Mouse (Mus musculus): ENCODE results near the gene 2610301B20Rik. TPM values are rescaled to one million over a fixed set of nuclear protein-coding genes. Genes with fewer than 3 reads are reported as not detected.
A peak's percentile ranks its signal among the peaks of the same experiment; 100 is the strongest.
"Not testable (repeated sequence)": the region's sequence is repeated elsewhere in the genome, so short reads cannot be mapped to it uniquely, and the experiment has no call there.

The 2610301B20Rik gene
- polyA plus RNA-seq, 1 experiment from 2014 or later, result 25.5 TPM

DNA sequence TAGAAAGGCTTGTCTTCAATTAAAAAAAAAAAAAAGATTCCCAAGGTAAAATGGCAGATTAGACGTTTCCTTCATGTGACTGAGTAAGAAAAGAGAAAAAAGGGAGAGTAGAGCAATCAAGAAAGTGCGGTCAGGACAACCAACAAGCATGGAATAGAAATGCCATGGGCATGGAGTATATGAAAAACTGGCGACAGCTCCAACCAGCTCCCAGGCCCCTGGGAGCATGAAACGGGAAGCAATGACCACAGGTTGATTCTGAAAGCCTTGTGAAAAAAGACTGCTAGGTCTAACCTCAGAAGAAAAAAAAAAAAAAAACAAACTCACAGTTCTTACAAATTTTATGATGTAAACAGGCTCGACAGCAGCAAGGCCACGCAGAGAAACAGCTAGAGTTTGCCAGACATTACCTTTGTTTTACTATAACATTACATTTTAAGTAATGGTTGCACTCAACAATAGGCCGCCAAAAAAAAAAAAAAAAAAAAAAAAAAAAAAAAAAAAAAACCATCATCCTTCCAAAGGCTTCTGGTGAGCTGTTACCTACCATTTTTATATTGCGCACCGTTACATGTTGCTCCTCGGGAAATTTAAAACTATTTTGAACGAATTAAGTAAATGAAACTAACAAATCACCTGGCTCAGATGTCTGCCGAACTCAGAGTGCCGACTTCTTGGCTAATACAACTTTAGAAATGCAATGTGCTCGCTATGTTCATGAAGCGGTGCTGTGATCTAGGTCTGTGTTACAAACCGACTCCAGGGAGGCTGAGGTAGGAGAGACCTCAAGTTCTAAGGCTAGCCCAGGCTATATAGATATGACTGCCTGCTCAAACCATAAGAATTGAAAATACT is 1.4 kb upstream of the 2610301B20Rik start:
- peak overlapping the region; percentile 93 for H3K4me3 ChIP-seq (replicated peaks)
- no peak for ATAC-seq (ENCODE audit: insufficient read depth, low FRiP score, low read depth)
- 0 out of 2 replicates have a peak, but pooled peaks cover 6% of the 10 kb centered on the region for H3K4me1 ChIP-seq
- H3K9ac ChIP-seq, result peak overlapping the region; percentile 37; the same call in 1 of the 2 replicates
- peak overlapping the region; percentile 99; the same call in 1 of the 2 replicates for H3K27ac ChIP-seq
- no peaks in the 10 kb centered on the region for H3K9me3 ChIP-seq
- no peaks in the 10 kb centered on the region for H3K36me3 ChIP-seq
- H3K4me2 ChIP-seq, result peak overlapping the region; percentile 56
- H3K27me3 ChIP-seq (replicated peaks), result no peaks in the 10 kb centered on the region
- 27% methylated on average over 16 of the region's 16 CpGs for WGBS

DNA sequence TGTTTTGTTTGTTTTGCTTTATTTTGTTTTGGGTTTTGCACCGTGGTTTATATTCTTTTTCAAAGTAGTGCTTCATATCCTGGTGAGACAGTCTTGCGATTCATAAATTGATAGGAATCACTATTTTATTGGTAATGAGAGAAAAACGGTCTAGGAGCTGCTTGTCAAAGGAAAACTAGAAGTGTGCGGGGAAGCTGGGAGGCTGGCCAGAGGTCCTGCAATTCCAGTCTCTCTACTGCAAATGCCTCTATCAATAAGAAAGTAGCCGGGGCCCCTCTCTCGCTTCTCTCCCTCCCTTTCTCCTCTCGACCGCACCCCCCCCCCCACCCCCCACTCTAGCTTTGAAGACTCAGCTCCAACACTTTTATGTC is 764 bp upstream of the 2610301B20Rik start:
- no peaks in the 10 kb centered on the region for H3K36me3 ChIP-seq
- H3K9ac ChIP-seq, result peak overlapping the region; percentile 37; the same call in 1 of the 2 replicates
- H3K4me1 ChIP-seq, result 0 out of 2 replicates have a peak, but pooled peaks cover 6% of the 10 kb centered on the region
- peak overlapping the region; percentile 93 for H3K4me3 ChIP-seq (replicated peaks)
- peak overlapping the region; percentile 99 for H3K27ac ChIP-seq
- ATAC-seq (ENCODE audit: insufficient read depth, low FRiP score, low read depth), result peak; percentile 52
- H3K9me3 ChIP-seq, result no peaks in the 10 kb centered on the region
- H3K27me3 ChIP-seq (replicated peaks), result no peaks in the 10 kb centered on the region
- WGBS, result 3% methylated on average over 6 of the region's 8 CpGs
- peak overlapping the region; percentile 56 for H3K4me2 ChIP-seq

DNA sequence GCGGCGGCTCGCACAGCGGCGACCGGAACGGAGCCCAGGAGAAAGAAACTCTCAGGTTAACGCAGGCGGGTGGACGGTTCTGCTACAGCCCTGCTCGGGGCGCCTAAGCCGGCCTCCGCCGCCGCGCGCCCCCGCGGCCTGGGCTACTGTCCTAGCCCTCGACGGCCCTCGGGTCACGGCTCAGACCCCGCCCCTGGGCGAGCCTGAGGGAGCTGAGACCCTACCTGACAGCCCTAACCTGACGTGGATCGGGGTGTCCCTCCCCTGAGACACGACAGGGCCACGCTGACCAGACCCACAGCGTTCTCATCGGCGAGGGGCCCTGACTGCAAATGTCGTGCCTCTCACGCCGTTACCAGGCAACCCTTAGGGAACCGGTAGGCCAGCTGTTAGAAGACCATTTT is 422 bp downstream of the 2610301B20Rik start:
- peak overlapping the region; percentile 93; the same call in 1 of the 2 replicates for H3K9ac ChIP-seq
- no peaks in the 10 kb centered on the region for H3K27me3 ChIP-seq (replicated peaks)
- 0% methylated on average over 37 of the region's 37 CpGs for WGBS
- H3K27ac ChIP-seq, result peak overlapping the region; percentile 99
- H3K4me2 ChIP-seq, result peak overlapping the region; percentile 64
- peak; percentile 82 for ATAC-seq (ENCODE audit: insufficient read depth, low FRiP score, low read depth)
- H3K4me1 ChIP-seq, result 0 out of 2 replicates have a peak, but pooled peaks cover 6% of the 10 kb centered on the region
- H3K9me3 ChIP-seq, result no peaks in the 10 kb centered on the region
- H3K36me3 ChIP-seq, result no peaks in the 10 kb centered on the region
- H3K4me3 ChIP-seq (replicated peaks), result peak overlapping the region; percentile 93

DNA sequence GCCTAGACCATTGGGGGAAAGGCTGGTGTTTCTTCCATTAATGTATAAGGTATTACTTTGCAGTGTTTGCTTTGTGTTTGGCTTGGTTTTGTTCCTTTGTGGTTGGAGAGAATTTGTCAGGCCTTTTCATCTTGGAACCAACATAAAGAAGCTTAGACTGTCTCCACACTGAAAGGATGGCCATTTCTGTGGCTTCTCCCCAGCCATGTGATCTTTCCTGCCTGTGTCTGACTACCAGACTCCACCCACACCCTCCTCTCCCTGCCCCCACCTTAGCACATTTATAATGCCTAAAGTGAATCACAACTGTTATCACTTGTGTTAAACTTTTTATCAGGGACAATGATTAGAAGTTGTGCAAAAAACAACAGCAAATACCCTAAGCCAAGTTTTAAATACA is 1.1 kb downstream of the 2610301B20Rik start:
- Histone ChIP-seq H3K4me1 (0 out of 2 replicates have a peak, but pooled peaks cover 6% of the 10 kb centered on the region), H3K36me3 (no peaks in the 10 kb centered on the region), H3K27ac (peak overlapping the region; percentile 99; the same call in 1 of the 2 replicates), H3K9me3 (no peaks in the 10 kb centered on the region), H3K27me3 (replicated peaks) (no peaks in the 10 kb centered on the region), H3K4me3 (replicated peaks) (peak overlapping the region; percentile 93), H3K4me2 (peak overlapping the region; percentile 64), H3K9ac (peak overlapping the region; percentile 93; the same call in 1 of the 2 replicates)
- no peak for ATAC-seq (ENCODE audit: insufficient read depth, low FRiP score, low read depth)

DNA sequence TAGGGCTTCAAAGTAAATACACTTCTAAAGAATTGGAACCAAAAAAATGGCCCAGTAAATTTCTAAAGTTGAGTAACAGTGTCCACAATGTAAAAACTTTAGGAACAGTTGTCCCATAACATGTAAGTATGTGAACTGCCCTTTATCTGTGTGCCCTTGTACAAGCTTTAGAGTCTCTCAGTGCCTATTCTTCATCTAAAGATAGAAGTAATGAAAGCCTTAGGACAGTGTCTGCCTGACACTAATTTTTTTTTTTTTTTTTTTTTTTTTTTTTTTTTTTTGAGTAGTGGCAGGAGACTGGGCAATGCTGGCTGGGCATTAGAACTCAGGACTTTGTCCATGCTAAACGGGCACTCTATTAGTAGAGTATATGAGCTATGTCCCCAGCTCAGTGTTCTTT is 2.8 kb downstream of the 2610301B20Rik start:
- H3K27ac ChIP-seq, result no peak overlapping the region
- no peak overlapping the region for H3K4me2 ChIP-seq
- H3K36me3 ChIP-seq, result no peaks in the 10 kb centered on the region
- ATAC-seq (ENCODE audit: insufficient read depth, low FRiP score, low read depth), result no peak
- H3K4me1 ChIP-seq, result 0 out of 2 replicates have a peak, but pooled peaks cover 6% of the 10 kb centered on the region
- 94% methylated on average over 1 of the region's 1 CpGs for WGBS
- no peaks in the 10 kb centered on the region for H3K27me3 ChIP-seq (replicated peaks)
- no peaks in the 10 kb centered on the region for H3K9me3 ChIP-seq
- H3K9ac ChIP-seq, result no peak overlapping the region
- no peak overlapping the region for H3K4me3 ChIP-seq (replicated peaks)

DNA sequence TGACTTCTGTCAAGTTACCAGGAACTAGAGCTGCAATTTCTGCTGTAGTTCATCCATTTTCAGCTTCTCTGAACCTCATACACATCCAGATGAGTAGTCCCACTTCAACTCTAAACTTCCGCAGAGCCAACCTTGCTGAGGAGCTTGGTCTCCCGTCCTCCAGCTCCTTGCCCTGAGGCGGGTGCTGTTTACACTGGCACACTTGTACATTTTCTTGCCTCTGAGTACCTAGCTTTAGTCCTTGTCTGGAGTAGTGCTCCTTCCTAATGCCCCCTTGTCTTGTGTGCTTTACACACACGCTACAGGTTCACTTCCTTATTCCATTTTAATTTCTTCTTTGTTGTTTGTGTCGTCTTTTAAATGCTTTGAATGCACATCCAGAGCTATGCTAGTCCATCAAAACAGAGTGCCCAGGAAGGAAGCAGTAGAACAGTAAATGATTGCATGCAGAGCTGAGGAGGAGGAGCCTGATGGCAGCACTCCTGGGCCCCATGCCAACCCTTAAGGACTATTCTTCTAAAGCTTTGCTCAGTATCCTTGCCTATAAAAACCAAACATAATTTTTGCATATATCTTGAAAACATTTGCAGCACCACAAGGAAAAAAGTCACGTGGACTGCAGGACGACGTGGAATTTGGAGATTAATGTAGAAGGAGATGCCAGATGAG is 9.6 kb downstream of the 2610301B20Rik start:
- H3K27me3 ChIP-seq (replicated peaks), result no peaks in the 10 kb centered on the region
- no peak overlapping the region for H3K27ac ChIP-seq
- peaks cover 13% of the 10 kb centered on the region for H3K36me3 ChIP-seq
- no peaks in the 10 kb centered on the region for H3K9me3 ChIP-seq
- no peak overlapping the region for H3K9ac ChIP-seq
- 85% methylated on average over 8 of the region's 8 CpGs for WGBS
- no peak overlapping the region for H3K4me2 ChIP-seq
- no peak for ATAC-seq (ENCODE audit: insufficient read depth, low FRiP score, low read depth)
- no peaks in the 10 kb centered on the region for H3K4me1 ChIP-seq
- H3K4me3 ChIP-seq (replicated peaks), result no peak overlapping the region

DNA sequence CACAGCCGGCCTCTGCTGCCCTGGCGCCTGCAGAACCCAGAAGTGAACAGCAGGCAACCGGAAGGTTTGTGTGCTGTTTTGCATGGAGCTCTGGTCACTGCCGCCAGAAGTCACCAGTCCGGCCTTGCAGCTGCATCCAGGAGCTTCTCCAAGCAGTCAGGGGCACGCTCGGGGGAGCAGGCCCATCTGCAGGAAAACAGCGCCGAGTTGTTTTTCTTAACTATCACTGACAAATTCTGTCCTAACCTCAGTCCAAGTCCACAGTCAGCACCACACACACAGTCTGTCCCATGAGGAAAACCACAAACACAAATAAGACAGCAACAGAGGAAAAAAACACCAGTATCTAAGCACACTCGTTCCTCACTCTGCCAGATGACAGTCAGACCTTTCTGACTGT is 14.5 kb downstream of the 2610301B20Rik start:
- no peak overlapping the region for H3K9ac ChIP-seq
- ATAC-seq (ENCODE audit: insufficient read depth, low FRiP score, low read depth), result no peak
- H3K27me3 ChIP-seq (replicated peaks), result no peaks in the 10 kb centered on the region
- H3K9me3 ChIP-seq, result no peaks in the 10 kb centered on the region
- no peak overlapping the region for H3K4me2 ChIP-seq
- no peaks in the 10 kb centered on the region for H3K4me1 ChIP-seq
- H3K27ac ChIP-seq, result no peak overlapping the region
- H3K4me3 ChIP-seq (replicated peaks), result no peak overlapping the region
- H3K36me3 ChIP-seq, result peaks cover 15% of the 10 kb centered on the region
- 91% methylated on average over 10 of the region's 10 CpGs for WGBS

DNA sequence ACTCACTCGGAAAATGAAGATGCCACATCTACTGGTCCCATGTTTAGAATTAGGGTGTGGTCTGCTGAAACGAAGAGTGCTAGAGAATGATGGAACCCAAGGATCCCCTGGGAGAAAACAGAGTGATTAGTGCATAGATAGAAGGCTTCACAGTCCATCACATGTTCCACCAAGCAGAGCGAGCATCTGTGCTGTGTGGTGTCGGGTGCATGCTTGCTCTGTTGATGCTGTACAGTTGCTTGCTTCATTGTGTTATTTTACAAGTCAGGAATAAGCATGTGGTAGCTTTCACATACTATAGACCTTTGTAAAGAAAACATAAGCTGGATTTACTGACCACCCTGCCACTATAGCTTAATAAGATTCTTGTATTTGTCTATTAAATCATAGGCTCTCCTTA is 22.0 kb downstream of the 2610301B20Rik start:
- H3K9me3 ChIP-seq, result no peaks in the 10 kb centered on the region
- H3K4me2 ChIP-seq, result no peak overlapping the region
- H3K27ac ChIP-seq, result no peak overlapping the region
- H3K36me3 ChIP-seq, result no peaks in the 10 kb centered on the region
- no peak overlapping the region for H3K9ac ChIP-seq
- H3K4me1 ChIP-seq, result no peaks in the 10 kb centered on the region
- ATAC-seq (ENCODE audit: insufficient read depth, low FRiP score, low read depth), result no peak
- 81% methylated on average over 4 of the region's 4 CpGs for WGBS
- no peak overlapping the region for H3K4me3 ChIP-seq (replicated peaks)
- no peaks in the 10 kb centered on the region for H3K27me3 ChIP-seq (replicated peaks)

DNA sequence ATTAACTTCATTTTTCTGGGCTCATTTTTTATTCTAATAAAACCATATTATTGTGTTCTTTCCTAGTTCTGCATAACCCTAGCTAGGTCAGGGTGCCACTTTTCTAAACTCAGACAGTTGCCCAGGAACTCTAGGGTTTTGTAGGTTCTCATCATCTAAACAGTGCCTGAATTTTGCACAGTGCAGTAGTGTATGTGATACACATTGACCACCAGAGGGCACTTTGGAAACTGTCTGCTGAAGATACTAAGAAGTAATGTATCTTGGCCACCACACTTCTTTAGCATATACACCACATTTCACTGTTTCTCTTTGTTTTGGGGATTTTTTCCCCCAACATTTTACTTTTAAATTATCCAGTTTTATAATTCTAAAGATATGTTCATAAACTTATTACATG is 22.6 kb downstream of the 2610301B20Rik start:
- no peak for ATAC-seq (ENCODE audit: insufficient read depth, low FRiP score, low read depth)
- no peak overlapping the region for H3K4me2 ChIP-seq
- no peaks in the 10 kb centered on the region for H3K4me1 ChIP-seq
- H3K9me3 ChIP-seq, result no peaks in the 10 kb centered on the region
- no peaks in the 10 kb centered on the region for H3K36me3 ChIP-seq
- no peak overlapping the region for H3K4me3 ChIP-seq (replicated peaks)
- no peak overlapping the region for H3K9ac ChIP-seq
- no peak overlapping the region for H3K27ac ChIP-seq
- no peaks in the 10 kb centered on the region for H3K27me3 ChIP-seq (replicated peaks)

DNA sequence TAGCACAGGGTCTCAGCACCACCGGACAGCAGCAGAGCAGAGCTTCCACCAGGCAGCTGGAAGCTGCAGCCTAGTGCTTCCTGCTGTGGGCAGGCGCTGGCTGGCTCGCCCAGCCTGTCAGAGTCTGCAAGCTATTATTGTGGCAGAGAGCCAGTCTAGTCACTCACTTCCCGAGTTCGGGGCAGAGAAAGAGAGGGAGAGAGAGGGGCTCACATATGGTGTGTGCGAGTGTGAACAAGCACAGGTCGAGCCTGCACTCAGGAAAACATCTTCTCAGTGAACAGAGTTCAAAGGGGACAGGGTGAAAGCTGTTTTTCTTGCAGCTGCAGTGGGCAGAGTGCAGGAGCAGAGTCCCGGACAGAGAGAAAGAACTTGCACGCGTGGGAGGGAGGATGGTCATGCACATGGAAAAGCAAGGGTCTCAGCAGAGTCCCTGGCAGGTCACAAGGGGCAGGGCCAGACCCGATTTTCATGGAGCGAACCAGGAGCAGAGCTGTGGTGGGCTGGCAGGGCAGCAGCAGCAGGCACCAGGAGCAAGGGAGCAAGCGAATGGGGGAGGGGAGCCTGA is 31.0 kb downstream of the 2610301B20Rik start:
- H3K4me3 ChIP-seq (replicated peaks), result no peak overlapping the region
- H3K4me1 ChIP-seq, result peaks cover 9% of the 10 kb centered on the region
- 13% methylated on average over 13 of the region's 13 CpGs for WGBS
- no peaks in the 10 kb centered on the region for H3K27me3 ChIP-seq (replicated peaks)
- ATAC-seq (ENCODE audit: insufficient read depth, low FRiP score, low read depth), result peak; percentile 71
- no peaks in the 10 kb centered on the region for H3K9me3 ChIP-seq
- H3K9ac ChIP-seq, result no peak overlapping the region
- H3K27ac ChIP-seq, result no peak overlapping the region
- H3K36me3 ChIP-seq, result no peaks in the 10 kb centered on the region
- peak overlapping the region; percentile 19 for H3K4me2 ChIP-seq

DNA sequence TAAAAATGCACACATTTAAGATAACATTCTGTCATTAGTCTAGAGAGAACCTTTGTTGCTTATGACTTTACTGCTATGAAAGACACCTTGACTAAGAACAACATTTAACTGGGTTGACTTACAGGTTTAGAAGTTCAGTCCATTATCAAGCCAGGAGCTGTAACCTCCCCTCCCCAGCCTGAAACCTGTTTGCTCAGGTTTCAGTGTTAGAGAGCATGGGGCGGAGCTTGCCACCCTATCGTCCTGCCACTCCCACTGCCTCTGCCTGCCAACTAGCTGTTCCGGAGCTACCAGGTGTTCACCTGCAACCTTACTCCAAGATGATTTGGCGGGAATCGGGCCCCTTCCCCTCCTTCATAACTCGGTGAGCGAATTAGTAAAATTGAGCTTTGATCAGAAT is 37.1 kb downstream of the 2610301B20Rik start:
- 0 out of 2 replicates have a peak, but pooled peaks have one; percentile 16 for ATAC-seq (ENCODE audit: insufficient read depth, low FRiP score, low read depth)
- H3K4me2 ChIP-seq; H3K36me3 ChIP-seq; H3K27me3 ChIP-seq (replicated peaks); H3K9me3 ChIP-seq; H3K4me3 ChIP-seq (replicated peaks); H3K4me1 ChIP-seq; H3K9ac ChIP-seq; H3K27ac ChIP-seq: not testable (repeated sequence)
- 37% methylated on average over 7 of the region's 7 CpGs for WGBS

Data from stomach, embryonic 15.5 days (tissue).